Mouse (Mus musculus) CH12.LX (cell line): ENCODE results near the gene Ccdc86.

Source experiments
- CTCF ChIP-seq, 2 experiments: IDR thresholded peaks in 1 of 2; conservative IDR thresholded peaks in 1 of 2; 2 replicates each; pipeline ENCODE4 v1.5.1; 2011 to 2012; ENCODE audit warnings: low read depth in 2 of 2, low read length in 2 of 2, improper control_type of control experiment in 1 of 2, inconsistent platforms in 1 of 2, mild to moderate bottlenecking in 1 of 2, moderate library complexity in 1 of 2
- MAFK ChIP-seq: IDR thresholded peaks from 2 replicates; pipeline ENCODE4 v1.6.1; 2011; ENCODE audit warnings: low read length, improper control_type of control experiment; ENCODE audit not compliant: insufficient replicate concordance
- MAX ChIP-seq: IDR thresholded peaks from 2 replicates; pipeline ENCODE4 v1.6.1; 2011; ENCODE audit warnings: low read length, improper control_type of control experiment

DNA sequence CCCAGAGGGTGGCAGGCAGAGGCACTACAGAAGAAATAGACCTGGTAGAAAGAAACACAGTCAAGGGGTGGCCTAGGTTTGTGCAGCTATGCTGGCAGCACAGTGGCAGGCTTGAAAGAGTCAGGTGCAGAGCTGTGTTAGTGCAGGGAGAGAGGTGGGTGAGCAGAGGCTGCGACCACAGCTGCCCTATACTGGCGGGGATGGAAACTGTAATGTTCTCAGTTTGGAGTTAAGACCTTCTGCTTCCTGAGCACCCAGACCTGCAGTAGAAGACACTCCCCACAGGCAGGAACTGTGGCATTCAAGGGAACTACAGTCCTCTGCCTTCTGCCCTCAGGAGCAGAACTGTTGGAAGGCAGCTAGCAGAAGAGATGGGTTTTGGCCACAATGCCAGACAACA, 34.2 kb downstream of the Ccdc86 start:
- TF ChIP-seq MAFK (no peak), CTCF (conservative IDR thresholded peaks at IDR 0.05 in 1 of 2, IDR thresholded peaks at IDR 0.05 in 1 of 2; ENCODE audit: low read depth in 2 of 2, low read length in 2 of 2) (no peak), MAX (no peak)
